Mouse (Mus musculus) CH12.LX (cell line): ENCODE data around the gene Vegfd. TPM values are rescaled to one million over a fixed set of nuclear protein-coding genes. Genes with fewer than 3 reads are reported as not detected.

ENCODE experiments used
- DNase-seq: peaks from one replicate; pipeline ENCODE4 v3.0.0-alpha.2; 2013; ENCODE audit errors: extremely low read depth
- H3K27ac ChIP-seq: 2 replicates; pipeline ENCODE4 v1.5.1; 2012; ENCODE audit warnings: low read depth, mild to moderate bottlenecking, control low read depth, moderate library complexity; ENCODE audit not compliant: insufficient read depth
- H3K27me3 ChIP-seq: replicated peaks from 2 replicates; pipeline ENCODE3; 2012; ENCODE audit warnings: inconsistent platforms
- H3K36me3 ChIP-seq, 2 experiments: replicated peaks in 1 of 2; 2 replicates each; pipeline versions ENCODE3 to v1.6.1; 2012; ENCODE audit warnings: inconsistent platforms in 1 of 2, low read length in 1 of 2, mild to moderate bottlenecking in 1 of 2, mixed read lengths in 1 of 2, moderate library complexity in 1 of 2; ENCODE audit not compliant: control insufficient read depth in 1 of 2, insufficient read depth in 1 of 2
- H3K4me1 ChIP-seq, 2 experiments: 2 replicates each; pipeline ENCODE4 v1.6.1; 2012; ENCODE audit warnings: inconsistent platforms in 1 of 2, moderate library complexity in 1 of 2; ENCODE audit not compliant: insufficient read depth in 2 of 2, control insufficient read depth in 1 of 2
- H3K4me2 ChIP-seq: 2 replicates; pipeline ENCODE4 v1.6.1; 2012; ENCODE audit warnings: low read depth, mild to moderate bottlenecking, control low read depth; ENCODE audit not compliant: poor library complexity, insufficient read depth, severe bottlenecking
- H3K4me3 ChIP-seq, 3 experiments: fragments of 150-350 bp in 1 of 3; sonication (generic) in 1 of 3; replicated peaks in 1 of 3; 2 replicates each; pipeline versions ENCODE3 to v1.5.1; 2011 to 2012; ENCODE audit warnings: low read depth in 2 of 3, low read length in 2 of 3, mild to moderate bottlenecking in 2 of 3, moderate library complexity in 2 of 3, control low read depth in 1 of 3, improper control_type of control experiment in 1 of 3, inconsistent platforms in 1 of 3, mixed read lengths in 1 of 3; ENCODE audit not compliant: poor library complexity in 1 of 3
- H3K79me2 ChIP-seq: replicated peaks from 2 replicates; pipeline ENCODE4 v1.6.1; 2012; ENCODE audit warnings: mild to moderate bottlenecking, moderate library complexity; ENCODE audit not compliant: control insufficient read depth, poor library complexity, insufficient read depth, severe bottlenecking; ENCODE audit errors: extremely low read depth
- H3K9ac ChIP-seq: 2 replicates; pipeline ENCODE4 v1.6.1; 2012; ENCODE audit warnings: low read depth, mild to moderate bottlenecking, control low read depth, moderate library complexity; ENCODE audit not compliant: insufficient read depth
- H3K9me3 ChIP-seq: replicated peaks from 2 replicates; pipeline ENCODE3; 2012; ENCODE audit warnings: low read length, inconsistent platforms, mixed read lengths
- BHLHE40 ChIP-seq: IDR thresholded peaks from 2 replicates; pipeline ENCODE4 v1.6.1; 2011; ENCODE audit warnings: mild to moderate bottlenecking, low read depth, low read length, improper control_type of control experiment
- CHD1 ChIP-seq: IDR thresholded peaks from 2 replicates; pipeline ENCODE4 v1.6.1; 2012; ENCODE audit warnings: low read depth, low read length, improper control_type of control experiment, inconsistent platforms
- CTCF ChIP-seq, 2 experiments: IDR thresholded peaks in 1 of 2; conservative IDR thresholded peaks in 1 of 2; 2 replicates each; pipeline ENCODE4 v1.5.1; 2011 to 2012; ENCODE audit warnings: low read depth in 2 of 2, low read length in 2 of 2, improper control_type of control experiment in 1 of 2, inconsistent platforms in 1 of 2, mild to moderate bottlenecking in 1 of 2, moderate library complexity in 1 of 2
- EP300 ChIP-seq: IDR thresholded peaks from 2 replicates; pipeline ENCODE4 v1.6.1; 2011; ENCODE audit warnings: low read length, improper control_type of control experiment
- GABPA ChIP-seq: IDR thresholded peaks from 2 replicates; pipeline ENCODE4 v1.6.1; 2012; ENCODE audit warnings: low read depth, low read length, improper control_type of control experiment, inconsistent platforms; ENCODE audit not compliant: insufficient replicate concordance
- HCFC1 ChIP-seq: IDR thresholded peaks from 2 replicates; pipeline ENCODE4 v1.6.1; 2012; ENCODE audit warnings: low read depth, mild to moderate bottlenecking, inconsistent platforms, low read length, improper control_type of control experiment
- JUN ChIP-seq: IDR thresholded peaks from 2 replicates; pipeline ENCODE4 v1.6.1; 2011; ENCODE audit warnings: low read depth, mild to moderate bottlenecking, low read length, improper control_type of control experiment, moderate library complexity; ENCODE audit not compliant: insufficient read depth
- JUND ChIP-seq: conservative IDR thresholded peaks from 2 replicates; pipeline ENCODE4 v1.6.1; 2011; ENCODE audit warnings: low read depth, low read length, improper control_type of control experiment
- MAFK ChIP-seq: IDR thresholded peaks from 2 replicates; pipeline ENCODE4 v1.6.1; 2011; ENCODE audit warnings: low read length, improper control_type of control experiment; ENCODE audit not compliant: insufficient replicate concordance
- MXI1 ChIP-seq: IDR thresholded peaks from 2 replicates; pipeline ENCODE4 v1.6.1; 2011; ENCODE audit warnings: mild to moderate bottlenecking, low read depth, low read length, improper control_type of control experiment
- MYC ChIP-seq: IDR thresholded peaks from 2 replicates; pipeline ENCODE4 v1.6.1; 2011; ENCODE audit warnings: low read depth, mild to moderate bottlenecking, improper control_type of control experiment, low read length
- NELFE ChIP-seq: IDR thresholded peaks from 2 replicates; pipeline ENCODE4 v1.6.1; 2011; ENCODE audit warnings: low read depth, low read length, improper control_type of control experiment
- RAD21 ChIP-seq: IDR thresholded peaks from 2 replicates; pipeline ENCODE4 v1.6.1; 2011; ENCODE audit warnings: low read depth, mild to moderate bottlenecking, low read length, improper control_type of control experiment, moderate library complexity
- SMC3 ChIP-seq: IDR thresholded peaks from 2 replicates; pipeline ENCODE4 v1.6.1; 2011; ENCODE audit warnings: low read depth, low read length, improper control_type of control experiment
- UBTF ChIP-seq: IDR thresholded peaks from 2 replicates; pipeline ENCODE4 v1.6.1; 2012; ENCODE audit warnings: low read depth, mild to moderate bottlenecking, inconsistent platforms, low read length, improper control_type of control experiment, moderate library complexity
- USF2 ChIP-seq: conservative IDR thresholded peaks from 2 replicates; pipeline ENCODE4 v1.6.1; 2011; ENCODE audit warnings: low read depth, low read length, improper control_type of control experiment
- ZC3H11A ChIP-seq: IDR thresholded peaks from 2 replicates; pipeline ENCODE4 v1.6.1; 2012; ENCODE audit warnings: low read depth, mild to moderate bottlenecking, inconsistent platforms, low read length, improper control_type of control experiment
- ZMIZ1 ChIP-seq: IDR thresholded peaks from 2 replicates; pipeline ENCODE4 v1.6.1; 2012; ENCODE audit warnings: low read depth, mild to moderate bottlenecking, inconsistent platforms, low read length, improper control_type of control experiment
- dilution Hi-C: fragments of 300-500 bp; cut with MboI; formaldehyde crosslinking; loops from 2 replicates; pipeline ENCODE4 v1.14.3; 2020; ENCODE audit warnings: low sequenced_read_pairs; ENCODE audit not compliant: extremely low pct_unique_long_range_greater_than_20kb, extremely low pct_ligation_motif_present
- in situ Hi-C: fragments of 300-500 bp; cut with MboI; formaldehyde crosslinking; loops from 3 replicates; pipeline ENCODE4 v1.14.3; 2019; ENCODE audit warnings: low sequenced_read_pairs, low pct_ligation_motif_present, low pct_unique_long_range_greater_than_20kb, mixed read lengths
- polyA plus RNA-seq: library from polyadenylated mRNA; unstranded; fragments of >175 nt; gene quantifications from 2 replicates; pipeline ENCODE4 v1.2.1, GENCODE M21; 2012; ENCODE audit warnings: low read depth; ENCODE audit not compliant: insufficient read length
- total RNA-seq, 2 experiments: library from RNA; depleted of rRNA; stranded (reverse); fragments of 300-350 nt in 1 of 2; fragments of >200 nt in 1 of 2; gene quantifications; 2 replicates each; pipeline ENCODE4 v1.2.3; 2012 to 2014

The Vegfd gene
- total and polyA plus RNA-seq, 3 experiments = not detected

DNA sequence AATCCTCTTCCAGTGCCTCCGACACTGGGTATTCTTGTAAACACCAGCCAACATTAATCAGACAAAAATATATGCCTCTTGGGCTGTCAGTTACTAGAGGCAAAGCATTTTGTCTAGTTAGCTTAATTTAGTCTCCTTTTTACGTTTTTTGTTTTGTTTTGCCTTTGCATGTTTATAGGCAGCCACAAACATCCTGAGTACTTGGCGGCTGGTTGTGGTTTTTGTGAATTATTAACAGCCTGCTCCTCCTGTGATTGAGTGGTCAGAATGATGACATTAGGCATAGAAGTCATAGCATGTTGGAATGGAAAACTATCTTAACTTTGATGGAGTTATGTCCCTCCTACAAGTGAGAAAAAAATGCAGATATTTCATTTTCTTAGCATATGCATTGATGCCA lies 2.6 kb upstream of the Vegfd start:
- Histone ChIP-seq H3K27ac (no peak overlapping the region), H3K4me1 (no peaks in the 10 kb centered on the region)

DNA sequence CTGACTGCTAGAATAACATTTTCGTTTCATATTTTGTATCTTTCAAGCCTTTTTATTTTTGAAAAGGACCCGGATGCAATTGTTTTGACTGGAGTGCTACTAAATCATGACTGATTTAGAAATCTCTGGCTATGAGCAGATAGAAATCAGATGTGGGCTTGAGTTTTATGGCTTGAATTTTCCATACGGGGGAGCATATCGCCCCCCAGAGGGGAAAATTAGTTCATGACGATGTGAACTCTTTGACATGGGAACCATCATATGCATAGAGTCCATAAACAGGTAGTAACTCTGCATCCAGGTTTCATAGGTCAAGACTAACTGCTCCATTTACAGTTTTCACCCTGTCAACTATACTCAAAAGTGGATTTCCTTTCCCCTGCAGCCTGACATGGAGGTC lies 1.4 kb downstream of the Vegfd start:
- TF ChIP-seq CTCF (conservative IDR thresholded peaks at IDR 0.05 in 1 of 2, IDR thresholded peaks at IDR 0.05 in 1 of 2; ENCODE audit: low read depth in 2 of 2, low read length in 2 of 2) (peak in 1 of 2 experiments; percentile 42; a peak in 2 of 4 replicates), RAD21 (peak; percentile 38), EP300 (no peak), MAFK (no peak), HCFC1 (no peak), ZC3H11A (no peak)
- TF ChIP-seq, all 38 proteins: peak for 2
- no peak overlapping the region for H3K4me2 ChIP-seq
- H3K27me3 ChIP-seq = no peaks in the 10 kb centered on the region
- H3K27ac ChIP-seq = no peak overlapping the region
- H3K9me3 ChIP-seq = no peaks in the 10 kb centered on the region
- peak; percentile 8 for DNase-seq
- no peaks in the 10 kb centered on the region for H3K79me2 ChIP-seq
- no peaks in the 10 kb centered on the region for H3K4me1 ChIP-seq
- H3K4me3 ChIP-seq = no peak overlapping the region
- in situ Hi-C loops = no loop called here
- no peak overlapping the region for H3K9ac ChIP-seq
- dilution Hi-C loops = no loop called here
- no peaks in the 10 kb centered on the region for H3K36me3 ChIP-seq

More for the DNA sequence above, 2.6 kb upstream of the Vegfd start:
- H3K9ac ChIP-seq = no peak overlapping the region
- H3K27me3 ChIP-seq = no peaks in the 10 kb centered on the region
- no peaks in the 10 kb centered on the region for H3K9me3 ChIP-seq
- H3K36me3 ChIP-seq = no peaks in the 10 kb centered on the region
- no peak overlapping the region for H3K4me2 ChIP-seq
- DNase-seq = no peak
- in situ Hi-C loops (no loop called here), dilution Hi-C loops (no loop called here)
- no peaks in the 10 kb centered on the region for H3K79me2 ChIP-seq
- no peak for TF ChIP-seq CHD1
- no peak for TF ChIP-seq MXI1
- TF ChIP-seq MYC = no peak
- no peak for TF ChIP-seq USF2
- no peak for TF ChIP-seq RAD21
- TF ChIP-seq JUN = no peak
- TF ChIP-seq UBTF = no peak
- TF ChIP-seq JUND = no peak
- TF ChIP-seq HCFC1 = no peak
- no peak for TF ChIP-seq GABPA
- no peak for TF ChIP-seq BHLHE40
- no peak for TF ChIP-seq SMC3
- TF ChIP-seq NELFE = no peak
- no peak for TF ChIP-seq ZMIZ1
- H3K4me3 ChIP-seq = no peak overlapping the region
